Mouse (Mus musculus) CH12.LX (cell line): Measurements from ENCODE around the gene Slc22a7. TPM values are rescaled to one million over a fixed set of nuclear protein-coding genes. Genes with fewer than 3 reads are reported as not detected.

Source experiments
- DNase-seq: peaks from one replicate; pipeline ENCODE4 v3.0.0-alpha.2; 2013; ENCODE audit errors: extremely low read depth
- H3K27ac ChIP-seq: 2 replicates; pipeline ENCODE4 v1.5.1; 2012; ENCODE audit warnings: low read depth, mild to moderate bottlenecking, control low read depth, moderate library complexity; ENCODE audit not compliant: insufficient read depth
- H3K27me3 ChIP-seq: replicated peaks from 2 replicates; pipeline ENCODE3; 2012; ENCODE audit warnings: inconsistent platforms
- H3K36me3 ChIP-seq, 2 experiments: replicated peaks in 1 of 2; 2 replicates each; pipeline versions ENCODE3 to v1.6.1; 2012; ENCODE audit warnings: inconsistent platforms in 1 of 2, low read length in 1 of 2, mild to moderate bottlenecking in 1 of 2, mixed read lengths in 1 of 2, moderate library complexity in 1 of 2; ENCODE audit not compliant: control insufficient read depth in 1 of 2, insufficient read depth in 1 of 2
- H3K4me1 ChIP-seq, 2 experiments: 2 replicates each; pipeline ENCODE4 v1.6.1; 2012; ENCODE audit warnings: inconsistent platforms in 1 of 2, moderate library complexity in 1 of 2; ENCODE audit not compliant: insufficient read depth in 2 of 2, control insufficient read depth in 1 of 2
- H3K4me2 ChIP-seq: 2 replicates; pipeline ENCODE4 v1.6.1; 2012; ENCODE audit warnings: low read depth, mild to moderate bottlenecking, control low read depth; ENCODE audit not compliant: poor library complexity, insufficient read depth, severe bottlenecking
- H3K4me3 ChIP-seq, 3 experiments: fragments of 150-350 bp in 1 of 3; sonication (generic) in 1 of 3; replicated peaks in 1 of 3; 2 replicates each; pipeline versions ENCODE3 to v1.5.1; 2011 to 2012; ENCODE audit warnings: low read depth in 2 of 3, low read length in 2 of 3, mild to moderate bottlenecking in 2 of 3, moderate library complexity in 2 of 3, control low read depth in 1 of 3, improper control_type of control experiment in 1 of 3, inconsistent platforms in 1 of 3, mixed read lengths in 1 of 3; ENCODE audit not compliant: poor library complexity in 1 of 3
- H3K79me2 ChIP-seq: replicated peaks from 2 replicates; pipeline ENCODE4 v1.6.1; 2012; ENCODE audit warnings: mild to moderate bottlenecking, moderate library complexity; ENCODE audit not compliant: control insufficient read depth, poor library complexity, insufficient read depth, severe bottlenecking; ENCODE audit errors: extremely low read depth
- H3K9ac ChIP-seq: 2 replicates; pipeline ENCODE4 v1.6.1; 2012; ENCODE audit warnings: low read depth, mild to moderate bottlenecking, control low read depth, moderate library complexity; ENCODE audit not compliant: insufficient read depth
- H3K9me3 ChIP-seq: replicated peaks from 2 replicates; pipeline ENCODE3; 2012; ENCODE audit warnings: low read length, inconsistent platforms, mixed read lengths
- CHD2 ChIP-seq: IDR thresholded peaks from 2 replicates; pipeline ENCODE4 v1.6.1; 2011; ENCODE audit warnings: low read length, improper control_type of control experiment
- CTCF ChIP-seq, 2 experiments: IDR thresholded peaks in 1 of 2; conservative IDR thresholded peaks in 1 of 2; 2 replicates each; pipeline ENCODE4 v1.5.1; 2011 to 2012; ENCODE audit warnings: low read depth in 2 of 2, low read length in 2 of 2, improper control_type of control experiment in 1 of 2, inconsistent platforms in 1 of 2, mild to moderate bottlenecking in 1 of 2, moderate library complexity in 1 of 2
- GABPA ChIP-seq: IDR thresholded peaks from 2 replicates; pipeline ENCODE4 v1.6.1; 2012; ENCODE audit warnings: low read depth, low read length, improper control_type of control experiment, inconsistent platforms; ENCODE audit not compliant: insufficient replicate concordance
- HCFC1 ChIP-seq: IDR thresholded peaks from 2 replicates; pipeline ENCODE4 v1.6.1; 2012; ENCODE audit warnings: low read depth, mild to moderate bottlenecking, inconsistent platforms, low read length, improper control_type of control experiment
- IRF4 ChIP-seq: IDR thresholded peaks from 2 replicates; pipeline ENCODE4 v1.6.1; 2014; ENCODE audit warnings: low read depth, mild to moderate bottlenecking, inconsistent platforms, low read length, improper control_type of control experiment
- JUN ChIP-seq: IDR thresholded peaks from 2 replicates; pipeline ENCODE4 v1.6.1; 2011; ENCODE audit warnings: low read depth, mild to moderate bottlenecking, low read length, improper control_type of control experiment, moderate library complexity; ENCODE audit not compliant: insufficient read depth
- JUND ChIP-seq: conservative IDR thresholded peaks from 2 replicates; pipeline ENCODE4 v1.6.1; 2011; ENCODE audit warnings: low read depth, low read length, improper control_type of control experiment
- KAT2A ChIP-seq: IDR thresholded peaks from 2 replicates; pipeline ENCODE4 v1.6.1; 2012; ENCODE audit warnings: low read length, improper control_type of control experiment, inconsistent platforms; ENCODE audit not compliant: insufficient replicate concordance
- MEF2A ChIP-seq: IDR thresholded peaks from 2 replicates; pipeline ENCODE4 v1.6.1; 2014; ENCODE audit warnings: low read depth, mild to moderate bottlenecking, inconsistent platforms, low read length, improper control_type of control experiment, borderline replicate concordance
- MXI1 ChIP-seq: IDR thresholded peaks from 2 replicates; pipeline ENCODE4 v1.6.1; 2011; ENCODE audit warnings: mild to moderate bottlenecking, low read depth, low read length, improper control_type of control experiment
- MYC ChIP-seq: IDR thresholded peaks from 2 replicates; pipeline ENCODE4 v1.6.1; 2011; ENCODE audit warnings: low read depth, mild to moderate bottlenecking, improper control_type of control experiment, low read length
- NELFE ChIP-seq: IDR thresholded peaks from 2 replicates; pipeline ENCODE4 v1.6.1; 2011; ENCODE audit warnings: low read depth, low read length, improper control_type of control experiment
- NRF1 ChIP-seq: IDR thresholded peaks from 2 replicates; pipeline ENCODE4 v1.6.1; 2014; ENCODE audit warnings: low read depth, mild to moderate bottlenecking, inconsistent platforms, low read length, improper control_type of control experiment, moderate library complexity
- POLR2A ChIP-seq: IDR thresholded peaks from 2 replicates; pipeline ENCODE4 v1.6.1; 2011; ENCODE audit warnings: low read depth, mild to moderate bottlenecking, improper control_type of control experiment, low read length
- POLR2AphosphoS2 ChIP-seq: IDR thresholded peaks from 2 replicates; pipeline ENCODE4 v1.6.1; 2011; ENCODE audit warnings: low read depth, low read length, improper control_type of control experiment
- RCOR1 ChIP-seq: conservative IDR thresholded peaks from 2 replicates; pipeline ENCODE4 v1.6.1; 2012; ENCODE audit warnings: low read depth, mild to moderate bottlenecking, inconsistent platforms, low read length, improper control_type of control experiment
- SMC3 ChIP-seq: IDR thresholded peaks from 2 replicates; pipeline ENCODE4 v1.6.1; 2011; ENCODE audit warnings: low read depth, low read length, improper control_type of control experiment
- USF2 ChIP-seq: conservative IDR thresholded peaks from 2 replicates; pipeline ENCODE4 v1.6.1; 2011; ENCODE audit warnings: low read depth, low read length, improper control_type of control experiment
- ZMIZ1 ChIP-seq: IDR thresholded peaks from 2 replicates; pipeline ENCODE4 v1.6.1; 2012; ENCODE audit warnings: low read depth, mild to moderate bottlenecking, inconsistent platforms, low read length, improper control_type of control experiment
- dilution Hi-C: fragments of 300-500 bp; cut with MboI; formaldehyde crosslinking; loops from 2 replicates; pipeline ENCODE4 v1.14.3; 2020; ENCODE audit warnings: low sequenced_read_pairs; ENCODE audit not compliant: extremely low pct_unique_long_range_greater_than_20kb, extremely low pct_ligation_motif_present
- in situ Hi-C: fragments of 300-500 bp; cut with MboI; formaldehyde crosslinking; loops from 3 replicates; pipeline ENCODE4 v1.14.3; 2019; ENCODE audit warnings: low sequenced_read_pairs, low pct_ligation_motif_present, low pct_unique_long_range_greater_than_20kb, mixed read lengths
- polyA plus RNA-seq: library from polyadenylated mRNA; unstranded; fragments of >175 nt; gene quantifications from 2 replicates; pipeline ENCODE4 v1.2.1, GENCODE M21; 2012; ENCODE audit warnings: low read depth; ENCODE audit not compliant: insufficient read length
- total RNA-seq, 2 experiments: library from RNA; depleted of rRNA; stranded (reverse); fragments of 300-350 nt in 1 of 2; fragments of >200 nt in 1 of 2; gene quantifications; 2 replicates each; pipeline ENCODE4 v1.2.3; 2012 to 2014

The Slc22a7 gene
- total and polyA plus RNA-seq, 3 experiments = not detected

DNA sequence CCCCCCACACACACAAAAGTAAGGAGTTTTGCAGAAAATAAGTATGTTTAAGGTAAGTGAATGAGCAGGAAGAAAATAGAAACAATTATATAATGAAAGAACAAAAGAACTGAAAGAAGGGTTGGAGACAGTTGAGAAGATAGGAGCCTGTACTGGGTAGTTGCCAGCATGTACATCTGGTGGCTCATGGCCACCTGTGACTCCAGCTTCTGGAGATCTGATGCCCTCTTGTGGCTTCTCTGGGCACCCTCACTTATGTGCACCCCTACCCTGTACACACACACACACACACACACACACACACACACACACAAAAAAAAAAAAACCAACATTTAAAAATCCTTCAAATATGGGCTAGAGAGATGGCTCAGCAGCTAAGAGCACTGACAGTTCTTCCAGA lies 18.5 kb downstream of the Slc22a7 start:
- dilution Hi-C loops (no loop called here), in situ Hi-C loops (no loop called here)
- Histone ChIP-seq H3K27me3 (no peaks in the 10 kb centered on the region), H3K9ac (no peak overlapping the region), H3K27ac (no peak overlapping the region), H3K4me1 (peaks cover 0 to 2% of the 10 kb centered on the region in 2 experiments; a peak in 1 of 4 replicates), H3K36me3 (no peaks in the 10 kb centered on the region), H3K79me2 (no peaks in the 10 kb centered on the region), H3K4me3 (no peak overlapping the region), H3K4me2 (no peak overlapping the region), H3K9me3 (no peaks in the 10 kb centered on the region)
- DNase-seq = peak; percentile 11
- TF ChIP-seq SMC3 = peak; percentile 20; the same call in 1 of the 2 replicates
- peak in 1 of 2 experiments; percentile 39; a peak in 2 of 4 replicates for TF ChIP-seq CTCF (conservative IDR thresholded peaks at IDR 0.05 in 1 of 2, IDR thresholded peaks at IDR 0.05 in 1 of 2; ENCODE audit: low read depth in 2 of 2, low read length in 2 of 2)
- TF ChIP-seq MXI1 = no peak

GRCm38 (mm10) chr17:46418628-46419027 lies 19.6 kb downstream of the Slc22a7 start:
- no peak overlapping the region for H3K4me3 ChIP-seq
- in situ Hi-C loops = no loop called here
- no peak for DNase-seq
- no peak overlapping the region for H3K9ac ChIP-seq
- H3K27ac ChIP-seq = no peak overlapping the region
- TF ChIP-seq JUND (no peak), RCOR1 (no peak), POLR2AphosphoS2 (no peak), POLR2A (no peak), CHD2 (no peak), GABPA (no peak), HCFC1 (no peak), USF2 (no peak), IRF4 (no peak), SMC3 (no peak), NELFE (no peak), ZMIZ1 (no peak), MYC (no peak), MEF2A (no peak), NRF1 (no peak), KAT2A (no peak), JUN (no peak)
- dilution Hi-C loops = no loop called here
- peaks cover 0 to 2% of the 10 kb centered on the region in 2 experiments; a peak in 1 of 4 replicates for H3K4me1 ChIP-seq
- no peak overlapping the region for H3K4me2 ChIP-seq
- no peaks in the 10 kb centered on the region for H3K27me3 ChIP-seq
- H3K79me2 ChIP-seq = no peaks in the 10 kb centered on the region
- H3K36me3 ChIP-seq = no peaks in the 10 kb centered on the region
- H3K9me3 ChIP-seq = no peaks in the 10 kb centered on the region
